Mouse (Mus musculus) left cerebral cortex, postnatal 36 days (tissue): Measurements from ENCODE around the gene E130208F15Rik. TPM values are rescaled to one million over a fixed set of nuclear protein-coding genes. Genes with fewer than 3 reads are reported as not detected.
A peak's percentile ranks its signal among the peaks of the same experiment; 100 is the strongest.

Source experiments
- DNase-seq, 2 experiments: peaks; one replicate each; pipeline ENCODE4 v3.0.0; 2021 to 2022; ENCODE audit warnings: low spot score in 2 of 2, mixed read lengths in 1 of 2
- intact Hi-C: fragments of 180-260 bp; cut with DNase I; formaldehyde crosslinking; loops from one replicate; pipeline ENCODE4 v1.15.1; 2025
- total RNA-seq, 2 experiments: library from RNA; stranded (reverse); gene quantifications; 2 replicates each; pipeline ENCODE4 v1.2.3; 2021

The E130208F15Rik gene
- total RNA-seq, 2 experiments from 2014 or later, result 0.52 to 0.54 TPM

- intact Hi-C loops, result no loop called here
- DNase-seq, result no peak
Observed at GRCm38 (mm10) chr7:30328379-30328778, 6.8 kb downstream of the E130208F15Rik start.

GRCm38 (mm10) chr7:30331887-30332286 lies 10.3 kb downstream of the E130208F15Rik start:
- intact Hi-C loops, result no loop called here
- peak; percentile 88 to 89 for DNase-seq

- intact Hi-C loops, result no loop called here
- no peak for DNase-seq
Observed at GRCm38 (mm10) chr7:30332622-30333259, 11.2 kb downstream of the E130208F15Rik start.

GRCm38 (mm10) chr7:30333436-30333835 lies 11.9 kb downstream of the E130208F15Rik start:
- intact Hi-C loops, result no loop called here
- peak; percentile 67 to 73 for DNase-seq

GRCm38 (mm10) chr7:30334563-30334962 lies 13.0 kb downstream of the E130208F15Rik start:
- DNase-seq, result no peak
- intact Hi-C loops, result no loop called here

GRCm38 (mm10) chr7:30335688-30336087 lies 14.1 kb downstream of the E130208F15Rik start:
- intact Hi-C loops, result loop anchor here (2.0 kb wide), 1 partner anchor 97 kb away; no protein-coding TSS in a partner anchor

GRCm38 (mm10) chr7:30336384-30336783 lies 14.8 kb downstream of the E130208F15Rik start:
- DNase-seq, result peak; percentile 87 to 88
- intact Hi-C loops, result loop anchor here (2.0 kb wide), 1 partner anchor 96 kb away; no protein-coding TSS in a partner anchor

More at GRCm38 (mm10) chr7:30335688-30336087, 14.1 kb downstream of the E130208F15Rik start:
- no peak for DNase-seq

- DNase-seq, result no peak
- intact Hi-C loops, result no loop called here
Observed at GRCm38 (mm10) chr7:30339432-30340109, 18.0 kb downstream of the E130208F15Rik start.

GRCm38 (mm10) chr7:30346635-30347379 lies 25.3 kb downstream of the E130208F15Rik start:
- DNase-seq, result no peak
- intact Hi-C loops, result no loop called here

GRCm38 (mm10) chr7:30347828-30348227 lies 26.3 kb downstream of the E130208F15Rik start:
- DNase-seq, result peak; percentile 82
- intact Hi-C loops, result no loop called here

- DNase-seq, result peak; percentile 58 to 61
- intact Hi-C loops, result no loop called here
Observed at GRCm38 (mm10) chr7:30353279-30353822, 31.8 kb downstream of the E130208F15Rik start.

- intact Hi-C loops, result no loop called here
- no peak for DNase-seq
Observed at GRCm38 (mm10) chr7:30354059-30354458, 32.5 kb downstream of the E130208F15Rik start.

GRCm38 (mm10) chr7:30358378-30359186 lies 37.0 kb downstream of the E130208F15Rik start:
- intact Hi-C loops, result no loop called here
- no peak for DNase-seq

GRCm38 (mm10) chr7:30359276-30359865 lies 37.8 kb downstream of the E130208F15Rik start:
- intact Hi-C loops, result no loop called here
- peak in 1 of 2 experiments; percentile 3 for DNase-seq

- intact Hi-C loops, result no loop called here
- no peak for DNase-seq
Observed at GRCm38 (mm10) chr7:30360028-30360427, 38.5 kb downstream of the E130208F15Rik start.

GRCm38 (mm10) chr7:30362652-30363343 lies 41.3 kb downstream of the E130208F15Rik start, which contains the start of gene Lrfn3:
TSS of gene Lrfn3 (minus strand) at chr7:30362772.
- intact Hi-C loops, result loop anchor here (1.0 kb wide), 1 partner anchor 61 kb away; no protein-coding TSS in a partner anchor
- peak; percentile 54 to 62 for DNase-seq

GRCm38 (mm10) chr7:30363344-30363738 lies 41.8 kb downstream of the E130208F15Rik start:
- intact Hi-C loops, result loop anchor here (1.0 kb wide), 1 partner anchor 60 kb away; no protein-coding TSS in a partner anchor
- DNase-seq, result no peak

GRCm38 (mm10) chr7:30367466-30367865 lies 45.9 kb downstream of the E130208F15Rik start:
- intact Hi-C loops, result no loop called here
- DNase-seq, result no peak
